Comparison of ENCODE assay signal across 23 mouse cellular contexts in the genomic region with DNA sequence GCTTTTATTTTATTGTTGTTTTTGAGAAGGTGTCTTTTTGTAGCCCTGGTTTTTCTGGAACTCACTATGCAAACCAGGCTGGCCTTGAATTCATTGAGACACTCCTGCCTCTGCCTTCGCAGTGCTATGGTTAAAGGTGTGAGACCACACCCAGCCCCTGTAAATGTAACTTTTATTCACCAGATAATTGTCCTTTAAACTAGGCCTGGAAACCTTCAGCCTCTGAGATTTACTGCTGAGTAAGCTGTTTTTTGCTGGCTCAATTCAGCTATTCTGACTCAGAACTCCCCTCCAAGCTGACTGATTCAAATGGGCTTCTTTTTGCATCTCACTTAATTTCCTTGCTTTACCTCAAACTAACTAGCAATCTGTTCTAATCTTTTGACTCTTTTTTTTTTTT. TPM values are rescaled to one million over a fixed set of nuclear protein-coding genes. Genes with fewer than 3 reads are reported as not detected.
A peak's percentile ranks its signal among the peaks of the same experiment; 100 is the strongest.
DNase-seq lines count a peak whose midpoint lies in the region; TF ChIP-seq lines count a peak whose summit lies in the region.
"Had no signal": no experiment of that assay in that cellular context is flagged by ENCODE, and none has a peak within 500 bp of the region (broad histone marks: within the 10 kb centered on the region; RNA-seq: fewer than 3 reads in every experiment).

No protein-coding gene starts in this region.

- H3K27me3 ChIP-seq in heart, embryonic 10.5 days (ENCODE audit: insufficient read depth, poor library complexity, severe bottlenecking): no peaks in the 10 kb centered on the region
- no peaks in the 10 kb centered on the region for H3K27me3 ChIP-seq in cerebellum, adult 2 months (ENCODE audit: control insufficient read depth, insufficient read depth, low read length)
- H3K27me3 ChIP-seq: embryonic facial prominence, embryonic 12.5 days; forebrain, embryonic 13.5 days; forebrain, embryonic 15.5 days; Patski had no signal

- no peak overlapping the region for H3K4me3 ChIP-seq in heart, embryonic 10.5 days
- no peak overlapping the region for H3K4me3 ChIP-seq in ES-E14 (ENCODE audit: insufficient read depth in 1 of 2, low read depth in 1 of 2, low read length in 2 of 2, poor library complexity in 1 of 2, severe bottlenecking in 1 of 2)
- no peak overlapping the region for H3K4me3 ChIP-seq in cerebellum, adult 2 months (replicated peaks; ENCODE audit: insufficient read depth, low read depth, low read length)
- H3K4me3 ChIP-seq: embryonic facial prominence, embryonic 10.5 days; embryonic facial prominence, embryonic 12.5 days; forebrain, embryonic 13.5 days; forebrain, embryonic 15.5 days had no signal

- peak; percentile 27 for DNase-seq in heart, adult 11 months
- no peak for DNase-seq in heart, embryonic 10.5 days (ENCODE audit: low spot score)
- DNase-seq in ES-E14 (ENCODE audit: low read depth, low spot score): no peak
- peak; percentile 72 for DNase-seq in R1 (ENCODE audit: low read depth, low spot score)
- no peak for DNase-seq in frontal cortex, postnatal 36 days (ENCODE audit: low spot score in 2 of 2)
- no peak for DNase-seq in yolk sac, embryonic 10.5 days (ENCODE audit: low spot score)
- no peak for DNase-seq in cerebellum, adult 2 months
- DNase-seq: adrenal gland, adult 8-10 months; adrenal gland, postnatal 25 days; B cell, adult 2 months; cerebellum, adult 11 months; cerebellum, adult 18-20 months; cerebellum, adult 9-10 months; cerebellum, postnatal 10 days; cerebellum, postnatal 25 days; forebrain, postnatal 0 days had no signal

- peaks cover 86% of the 10 kb centered on the region for H3K36me3 ChIP-seq in heart, embryonic 10.5 days
- peaks cover 16% of the 10 kb centered on the region for H3K36me3 ChIP-seq in ES-E14 (ENCODE audit: control insufficient read depth, insufficient read depth, low read length, poor library complexity, severe bottlenecking)

- TF ChIP-seq POLR2A in cerebellum, adult 2 months (IDR thresholded peaks at IDR 0.05; ENCODE audit: borderline replicate concordance, insufficient read depth, low read length): no peak

- in situ Hi-C loops in ES-E14 (cut with MboI; ENCODE audit: low sequenced_read_pairs in 2 of 2, unreplicated experiment in 2 of 2): no loop called here

- TF ChIP-seq CTCF in cerebellum, adult 2 months (IDR thresholded peaks at IDR 0.05; ENCODE audit: borderline replicate concordance, insufficient read depth, low read depth, low read length): no peak

- 96% methylated on average over 1 of the region's 1 CpGs for WGBS in heart, embryonic 10.5 days
- WGBS in cerebellum, adult 2 months: 94% methylated on average over 1 of the region's 1 CpGs

- no peaks in the 10 kb centered on the region for H3K9me3 ChIP-seq in heart, embryonic 10.5 days
- no peaks in the 10 kb centered on the region for H3K9me3 ChIP-seq in ES-E14 (ENCODE audit: control insufficient read depth, insufficient read depth, low read depth, low read length)
- H3K9me3 ChIP-seq: embryonic facial prominence, embryonic 10.5 days; embryonic facial prominence, embryonic 12.5 days; forebrain, embryonic 13.5 days; forebrain, embryonic 15.5 days had no signal

- H3K4me1 ChIP-seq in heart, embryonic 10.5 days: no peaks in the 10 kb centered on the region
- H3K4me1 ChIP-seq in ES-E14 (ENCODE audit: control insufficient read depth in 2 of 2, insufficient read depth in 2 of 2, low read length in 2 of 2, poor library complexity in 1 of 2): no peaks in the 10 kb centered on the region
- H3K4me1 ChIP-seq in cerebellum, adult 2 months (ENCODE audit: control insufficient read depth, insufficient read depth, low read length): no peaks in the 10 kb centered on the region
- H3K4me1 ChIP-seq: embryonic facial prominence, embryonic 10.5 days; embryonic facial prominence, embryonic 12.5 days; forebrain, embryonic 13.5 days; forebrain, embryonic 15.5 days had no signal

- H3K27ac ChIP-seq in heart, embryonic 10.5 days: no peak overlapping the region
- H3K27ac ChIP-seq in ES-E14 (ENCODE audit: insufficient read depth, low read depth, low read length, poor library complexity, severe bottlenecking): no peak overlapping the region
- no peak overlapping the region for H3K27ac ChIP-seq in cerebellum, adult 2 months (ENCODE audit: insufficient read depth, low read length)
- H3K27ac ChIP-seq: embryonic facial prominence, embryonic 10.5 days; embryonic facial prominence, embryonic 12.5 days; forebrain, embryonic 13.5 days; forebrain, embryonic 15.5 days had no signal

- no peak overlapping the region for H3K9ac ChIP-seq in ES-E14 (ENCODE audit: insufficient read depth, low read depth, low read length, poor library complexity, severe bottlenecking)
- H3K9ac ChIP-seq: embryonic facial prominence, embryonic 12.5 days; forebrain, embryonic 13.5 days; forebrain, embryonic 15.5 days; forebrain, postnatal 0 days had no signal

TF ChIP-seq in ES-E14, 5 proteins besides CTCF, POLR2A, EP300 and RAD21:
- TF ChIP-seq CHD2 (IDR thresholded peaks at IDR 0.05; ENCODE audit: low read depth, low read length) (no peak), HCFC1 (IDR thresholded peaks at IDR 0.05; ENCODE audit: borderline replicate concordance, insufficient read depth, low read length) (no peak), MAFK (IDR thresholded peaks at IDR 0.05; ENCODE audit: insufficient read depth, low read depth, low read length) (peak; percentile 99)

RNA-seq across cellular contexts. Expression of a gene that starts 18.2 kb away (rescaled TPM):
- polyA plus RNA-seq in heart, embryonic 10.5 days (2016; fragmentation: Nextera tagmentation; extraction: Ambion mirVana): 1.6 and 2.4 TPM in 2 replicates
- total RNA-seq in ES-E14 (2012; rRNA removed): 5.6 and 16.5 TPM in 2 replicates
- 3.2 TPM in 2 replicates for polyA plus RNA-seq in cerebellum, adult 2 months (2012; rRNA removed)
- polyA plus RNA-seq: activated CD4-positive, CD25-positive, alpha-beta regulatory T cell, adult 4 months; Patski had no signal

RNA-seq across cellular contexts. Expression of a gene that starts 21.0 kb away (rescaled TPM):
- 5.7 and 7.6 TPM in 2 replicates for polyA plus RNA-seq in heart, embryonic 10.5 days (2016; fragmentation: Nextera tagmentation; extraction: Ambion mirVana)
- 93.4 and 130 TPM in 2 replicates for total RNA-seq in ES-E14 (2012; rRNA removed)
- polyA plus RNA-seq in cerebellum, adult 2 months (2012; rRNA removed): 12.6 and 14.1 TPM in 2 replicates

RNA-seq across cellular contexts. Expression of a gene that starts 31.9 kb away (rescaled TPM):
- 82.8 and 101 TPM in 2 replicates for polyA plus RNA-seq in heart, embryonic 10.5 days (2016; fragmentation: Nextera tagmentation; extraction: Ambion mirVana)
- 13.2 and 26.3 TPM in 2 replicates for total RNA-seq in ES-E14 (2012; rRNA removed)
- polyA plus RNA-seq in cerebellum, adult 2 months (2012; rRNA removed): 160 and 164 TPM in 2 replicates

RNA-seq across cellular contexts. Expression of a gene that starts 43.4 kb away (rescaled TPM):
- polyA plus RNA-seq in heart, embryonic 10.5 days (2016; fragmentation: Nextera tagmentation; extraction: Ambion mirVana): 143 and 183 TPM in 2 replicates
- total RNA-seq in ES-E14 (2012; rRNA removed): 206 and 377 TPM in 2 replicates
- 539 and 562 TPM in 2 replicates for polyA plus RNA-seq in cerebellum, adult 2 months (2012; rRNA removed)

RNA-seq across cellular contexts. Expression of a gene that starts 60.0 kb away (rescaled TPM):
- 0.37 and 1.5 TPM in 2 replicates for polyA plus RNA-seq in heart, embryonic 10.5 days (2016; fragmentation: Nextera tagmentation; extraction: Ambion mirVana)
- 0.09 TPM in 1 of 2 replicates, not detected in the other for total RNA-seq in ES-E14 (2012; rRNA removed)
- 1.4 TPM in 2 replicates for polyA plus RNA-seq in cerebellum, adult 2 months (2012; rRNA removed)
- polyA plus RNA-seq: activated CD4-positive, CD25-positive, alpha-beta regulatory T cell, adult 4 months; CD4-positive, CD25-positive, alpha-beta regulatory T cell, adult 4 months; Patski had no signal

Comparison
In these comparisons a context has a peak if more than half of its experiments do, and no peak if none do; other contexts are left out.
1. DNase-seq: peak in heart, adult 11 months (single experiment) and R1 (single experiment); none in heart, embryonic 10.5 days (single experiment), ES-E14 (single experiment), frontal cortex, postnatal 36 days (0 of 2), yolk sac, embryonic 10.5 days (single experiment) and cerebellum, adult 2 months (0 of 2).